Mouse (Mus musculus) cerebellum, adult (tissue): ENCODE data around the gene Rab5c.

Experiments used
- ATAC-seq: cut with Nextera tagmentation; 2 replicates; pipeline ENCODE4 v1.9.2; 2017; ENCODE audit warnings: mild to moderate bottlenecking, moderate library complexity, mixed read lengths; ENCODE audit not compliant: insufficient number of reproducible peaks, low FRiP score, low TSS enrichment

Gene Rab5c

GRCm38 (mm10) chr11:100721776-100722492, 16.1 kb downstream of the Rab5c start:
- ATAC-seq, result no peak

- ATAC-seq, result no peak
Observed at GRCm38 (mm10) chr11:100721254-100721653, 16.8 kb downstream of the Rab5c start.

- ATAC-seq, result no peak
Observed at GRCm38 (mm10) chr11:100720345-100720744, 17.7 kb downstream of the Rab5c start.

- no peak for ATAC-seq
Observed at GRCm38 (mm10) chr11:100719893-100720292, 18.1 kb downstream of the Rab5c start.

- no peak for ATAC-seq
Observed at GRCm38 (mm10) chr11:100719312-100719711, 18.7 kb downstream of the Rab5c start.

- ATAC-seq, result no peak
Observed at GRCm38 (mm10) chr11:100718866-100719265, 19.1 kb downstream of the Rab5c start.

GRCm38 (mm10) chr11:100718462-100718861, 19.6 kb downstream of the Rab5c start:
- no peak for ATAC-seq

- ATAC-seq, result no peak
Observed at GRCm38 (mm10) chr11:100716649-100717048, 21.4 kb downstream of the Rab5c start.

- no peak for ATAC-seq
Observed at GRCm38 (mm10) chr11:100714948-100715347, 23.1 kb downstream of the Rab5c start.

GRCm38 (mm10) chr11:100714534-100714915, 23.5 kb downstream of the Rab5c start:
- no peak for ATAC-seq

- ATAC-seq, result no peak
Observed at GRCm38 (mm10) chr11:100713735-100714533, 24.1 kb downstream of the Rab5c start, which contains the start of gene Hspb9. Gene Hspb9 (plus strand): TSS chr11:100713850.

- ATAC-seq, result no peak
Observed at GRCm38 (mm10) chr11:100713174-100713573, 24.8 kb downstream of the Rab5c start.

- peak; percentile 83; the same call in 1 of the 2 replicates for ATAC-seq
Observed at GRCm38 (mm10) chr11:100711783-100712615, 26.0 kb downstream of the Rab5c start, which contains the start of gene Kat2a. Gene Kat2a (minus strand): TSS chr11:100712465.

- ATAC-seq, result no peak
Observed at GRCm38 (mm10) chr11:100710977-100711376, 27.0 kb downstream of the Rab5c start.

GRCm38 (mm10) chr11:100710528-100710927, 27.5 kb downstream of the Rab5c start:
- no peak for ATAC-seq

GRCm38 (mm10) chr11:100709201-100709810, 28.7 kb downstream of the Rab5c start:
- no peak for ATAC-seq

- ATAC-seq, result no peak
Observed at GRCm38 (mm10) chr11:100705095-100705747, 32.8 kb downstream of the Rab5c start.

- no peak for ATAC-seq
Observed at GRCm38 (mm10) chr11:100703851-100704531, 34.0 kb downstream of the Rab5c start, which contains the start of gene Dhx58. Gene Dhx58 (minus strand): TSS chr11:100704271.

GRCm38 (mm10) chr11:100703366-100703765, 34.6 kb downstream of the Rab5c start:
- no peak for ATAC-seq
